Mouse (Mus musculus) ES-E14 (cell line): ENCODE results near the gene Tmem17. TPM values are rescaled to one million over a fixed set of nuclear protein-coding genes. Genes with fewer than 3 reads are reported as not detected.

Source experiments
- DNase-seq: peaks from one replicate; pipeline ENCODE4 v3.0.0-alpha.2; 2013; ENCODE audit warnings: low read depth, low spot score
- H3K27ac ChIP-seq: 2 replicates; pipeline ENCODE4 v1.5.1; 2012; ENCODE audit warnings: low read depth, mild to moderate bottlenecking, low read length, moderate library complexity, mixed read lengths; ENCODE audit not compliant: poor library complexity, insufficient read depth, severe bottlenecking
- H3K36me3 ChIP-seq: 2 replicates; pipeline ENCODE4 v1.6.1; 2012; ENCODE audit warnings: mild to moderate bottlenecking, low read length, moderate library complexity, mixed read lengths; ENCODE audit not compliant: control insufficient read depth, poor library complexity, insufficient read depth, severe bottlenecking
- H3K4me1 ChIP-seq, 2 experiments: fragments of 150-350 bp in 1 of 2; sonication (generic) in 1 of 2; 2 replicates each; pipeline ENCODE4 v1.6.1; 2012; ENCODE audit warnings: low read length in 2 of 2, mild to moderate bottlenecking in 1 of 2, mixed read lengths in 1 of 2; ENCODE audit not compliant: control insufficient read depth in 2 of 2, insufficient read depth in 2 of 2, poor library complexity in 1 of 2
- H3K4me3 ChIP-seq, 2 experiments: fragments of 150-350 bp in 1 of 2; sonication (generic) in 1 of 2; 2 replicates each; pipeline ENCODE4 v1.5.1; 2012; ENCODE audit warnings: low read length in 2 of 2, low read depth in 1 of 2, mild to moderate bottlenecking in 1 of 2, mixed read lengths in 1 of 2; ENCODE audit not compliant: insufficient read depth in 1 of 2, poor library complexity in 1 of 2, severe bottlenecking in 1 of 2
- H3K9ac ChIP-seq: 2 replicates; pipeline ENCODE4 v1.6.1; 2012; ENCODE audit warnings: low read depth, mild to moderate bottlenecking, low read length, mixed read lengths; ENCODE audit not compliant: poor library complexity, insufficient read depth, severe bottlenecking
- H3K9me3 ChIP-seq: fragments of 150-350 bp; sonication (generic); 2 replicates; pipeline ENCODE4 v1.6.1; 2012; ENCODE audit warnings: low read depth, mild to moderate bottlenecking, low read length; ENCODE audit not compliant: control insufficient read depth, insufficient read depth
- CHD2 ChIP-seq: IDR thresholded peaks from 2 replicates; pipeline ENCODE4 v1.6.1; 2014; ENCODE audit warnings: mild to moderate bottlenecking, low read depth, low read length, inconsistent platforms
- HCFC1 ChIP-seq: IDR thresholded peaks from 2 replicates; pipeline ENCODE4 v1.6.1; 2012; ENCODE audit warnings: low read length, inconsistent platforms, borderline replicate concordance; ENCODE audit not compliant: insufficient read depth
- MAFK ChIP-seq: IDR thresholded peaks from 2 replicates; pipeline ENCODE4 v1.6.1; 2014; ENCODE audit warnings: mild to moderate bottlenecking, low read depth, low read length, inconsistent platforms; ENCODE audit not compliant: insufficient read depth
- ZC3H11A ChIP-seq: IDR thresholded peaks from 2 replicates; pipeline ENCODE4 v1.6.1; 2012; ENCODE audit warnings: low read depth, mild to moderate bottlenecking, inconsistent platforms, low read length, borderline replicate concordance
- ZNF384 ChIP-seq: IDR thresholded peaks from 2 replicates; pipeline ENCODE4 v1.6.1; 2012; ENCODE audit warnings: low read depth, low read length, inconsistent platforms
- in situ Hi-C, 2 experiments: fragments of 600-800 bp; cut with MboI; formaldehyde crosslinking; loops; one replicate each; pipeline ENCODE4 v1.15.1; 2025; ENCODE audit warnings: low sequenced_read_pairs in 2 of 2, inconsistent platforms in 1 of 2; ENCODE audit not compliant: unreplicated experiment in 2 of 2
- total RNA-seq: library from RNA; depleted of rRNA; stranded (reverse); fragments of 300-350 nt; gene quantifications from 2 replicates; pipeline ENCODE4 v1.2.3, GENCODE M21; 2012

Gene Tmem17
- total RNA-seq, 1 experiment: 8.2 TPM

DNA sequence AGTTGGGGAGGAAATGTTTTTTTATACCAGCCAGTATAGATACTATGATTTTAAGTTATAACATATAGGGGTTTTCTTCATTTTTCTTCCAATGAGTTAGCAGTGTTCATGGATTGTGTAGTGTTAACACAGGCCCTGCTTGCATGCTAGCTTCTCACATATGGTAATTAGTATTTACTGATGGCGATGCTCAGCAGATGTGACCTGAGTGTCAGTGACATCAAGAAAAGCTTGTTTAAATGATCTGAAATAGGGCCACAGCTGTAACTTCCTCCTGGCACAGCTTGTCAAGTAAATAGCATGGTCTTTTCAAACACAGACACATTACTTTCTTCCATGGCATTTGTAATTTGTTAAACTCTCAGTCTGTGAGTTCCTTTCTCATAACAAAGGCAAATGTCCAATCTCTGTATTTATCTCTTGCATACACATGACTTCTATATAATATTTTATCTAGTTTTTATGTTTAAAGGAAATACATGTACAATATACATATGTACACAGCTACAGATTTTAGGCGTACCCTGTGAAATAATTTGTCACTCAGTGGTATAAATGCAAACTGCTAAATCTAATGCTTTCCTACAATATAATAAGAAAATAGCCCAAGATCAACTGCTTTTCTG, 18.1 kb upstream of the Tmem17 start:
- DNase-seq: no peak
- no peak overlapping the region for H3K9ac ChIP-seq
- H3K27ac ChIP-seq: no peak overlapping the region
- H3K4me1 ChIP-seq: no peaks in the 10 kb centered on the region
- in situ Hi-C loops: no loop called here
- no peaks in the 10 kb centered on the region for H3K9me3 ChIP-seq
- no peak for TF ChIP-seq HCFC1
- no peak for TF ChIP-seq CHD2
- no peak for TF ChIP-seq MAFK
- TF ChIP-seq ZC3H11A: no peak
- TF ChIP-seq ZNF384: no peak
- no peaks in the 10 kb centered on the region for H3K36me3 ChIP-seq
- H3K4me3 ChIP-seq: no peak overlapping the region

DNA sequence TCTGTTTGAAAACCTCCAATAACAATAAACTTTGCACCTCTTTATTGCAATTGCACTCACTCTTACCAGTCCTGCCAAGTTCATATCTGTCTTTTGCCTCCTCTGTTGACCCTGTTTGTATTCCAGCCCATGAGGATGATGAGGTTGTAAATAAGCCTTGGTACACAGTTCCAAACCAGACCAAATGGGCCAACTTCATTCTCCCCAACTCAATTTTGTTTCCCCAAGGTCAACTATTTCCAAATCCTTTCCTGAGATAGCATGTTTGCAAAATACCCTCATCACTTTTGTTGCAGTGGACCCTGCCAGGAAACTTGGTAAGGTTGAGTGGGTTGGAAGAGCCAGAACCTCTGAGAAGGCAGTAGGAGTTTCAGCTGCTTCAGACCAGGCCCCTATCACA, 16.9 kb upstream of the Tmem17 start:
- H3K4me1 ChIP-seq: no peaks in the 10 kb centered on the region
- no peaks in the 10 kb centered on the region for H3K36me3 ChIP-seq
- no peak for TF ChIP-seq CHD2
- TF ChIP-seq ZNF384: no peak
- no peak for TF ChIP-seq ZC3H11A
- TF ChIP-seq MAFK: no peak
- TF ChIP-seq HCFC1: no peak
- no peaks in the 10 kb centered on the region for H3K9me3 ChIP-seq
- no peak for DNase-seq
- in situ Hi-C loops: no loop called here
- no peak overlapping the region for H3K4me3 ChIP-seq
- H3K27ac ChIP-seq: no peak overlapping the region
- H3K9ac ChIP-seq: no peak overlapping the region

DNA sequence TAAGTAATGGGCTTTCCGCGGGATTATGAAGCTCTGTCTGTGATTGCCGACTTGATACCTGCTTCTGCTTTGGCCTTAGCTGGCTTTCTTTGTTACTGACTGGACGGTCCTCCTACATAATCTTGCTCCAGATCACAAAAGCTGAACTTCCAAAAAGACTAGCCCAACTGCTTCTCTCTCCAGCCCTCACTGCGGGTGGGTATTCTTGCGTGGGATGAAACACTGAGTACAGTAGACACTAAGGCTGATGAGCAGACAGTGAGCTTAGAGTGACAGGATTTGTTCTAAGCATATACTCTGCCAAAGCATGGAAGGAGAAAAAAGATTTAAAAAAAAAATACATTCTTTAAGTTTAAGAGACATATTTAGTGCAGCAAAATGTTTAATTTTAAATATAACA, 12.5 kb upstream of the Tmem17 start:
- no peaks in the 10 kb centered on the region for H3K9me3 ChIP-seq
- DNase-seq: no peak
- no peaks in the 10 kb centered on the region for H3K4me1 ChIP-seq
- no peak overlapping the region for H3K4me3 ChIP-seq
- H3K27ac ChIP-seq: no peak overlapping the region
- H3K9ac ChIP-seq: no peak overlapping the region
- in situ Hi-C loops: no loop called here
- TF ChIP-seq HCFC1 (no peak), ZNF384 (no peak), CHD2 (no peak), MAFK (no peak), ZC3H11A (no peak)
- no peaks in the 10 kb centered on the region for H3K36me3 ChIP-seq

DNA sequence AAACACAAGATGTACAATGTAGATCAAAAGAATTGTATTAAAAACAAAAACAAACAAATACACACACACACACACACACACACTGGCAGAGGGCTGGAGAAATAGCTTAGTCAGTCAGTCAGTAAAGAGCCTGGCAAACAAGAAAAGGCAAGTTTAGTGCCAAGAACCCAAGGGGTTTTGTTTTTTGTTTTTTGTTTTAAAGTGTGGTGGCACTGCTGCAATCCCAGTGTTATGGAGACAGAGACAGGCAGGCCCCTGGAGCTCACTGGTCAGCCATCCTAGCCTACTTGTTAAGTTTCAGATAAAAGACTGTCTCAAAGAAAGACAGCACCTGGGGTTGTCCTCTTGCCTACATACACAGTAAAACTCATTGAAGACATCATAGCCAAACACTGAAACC, 12.0 kb upstream of the Tmem17 start:
- no peaks in the 10 kb centered on the region for H3K36me3 ChIP-seq
- H3K9me3 ChIP-seq: no peaks in the 10 kb centered on the region
- no peak overlapping the region for H3K27ac ChIP-seq
- in situ Hi-C loops: no loop called here
- DNase-seq: no peak
- H3K4me1 ChIP-seq: no peaks in the 10 kb centered on the region
- TF ChIP-seq CHD2: no peak
- TF ChIP-seq HCFC1: no peak
- no peak for TF ChIP-seq MAFK
- TF ChIP-seq ZNF384: no peak
- TF ChIP-seq ZC3H11A: no peak
- H3K9ac ChIP-seq: no peak overlapping the region
- H3K4me3 ChIP-seq: no peak overlapping the region
